12 mouse cellular contexts compared by ENCODE assay signal in the genomic region with DNA sequence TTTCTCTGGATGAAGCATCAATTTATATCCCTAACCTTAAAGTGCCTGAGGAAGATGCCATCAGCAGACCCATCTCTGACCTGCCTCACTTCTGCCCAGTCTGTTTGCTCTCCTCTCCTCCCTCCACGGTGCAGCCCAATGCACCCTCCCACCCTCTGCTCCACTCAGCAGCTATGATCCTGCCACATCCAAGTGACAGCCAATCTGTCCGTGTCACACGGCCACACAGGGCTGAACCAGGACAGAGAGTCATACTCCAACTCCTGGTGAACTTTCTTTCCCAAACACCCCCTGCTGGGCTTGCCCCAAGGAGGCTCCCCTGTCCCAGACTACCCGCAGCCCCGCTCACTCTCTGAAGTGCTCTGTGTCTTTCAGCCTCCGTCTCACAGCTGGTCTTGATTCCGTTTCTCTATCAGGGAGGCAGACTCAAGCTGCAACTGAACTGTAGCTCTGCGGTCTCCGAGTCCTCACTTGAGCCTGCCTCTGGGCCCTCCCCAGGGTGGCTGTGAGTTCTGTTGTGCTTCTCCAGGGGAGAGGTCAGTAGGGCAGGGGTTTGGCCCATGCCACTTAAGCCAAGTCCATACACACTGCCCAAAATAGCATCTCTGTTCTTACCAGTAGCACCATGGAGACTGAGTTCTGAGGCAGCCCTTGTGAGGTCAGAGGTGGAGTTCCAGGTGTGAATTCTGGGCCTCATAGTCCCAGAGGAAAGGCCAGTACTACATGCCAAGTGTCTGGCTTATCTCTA. TPM values are rescaled to one million over a fixed set of nuclear protein-coding genes. Genes with fewer than 3 reads are reported as not detected.
DNase-seq lines count a peak whose midpoint lies in the region; ATAC-seq and TF ChIP-seq lines count a peak whose summit lies in the region.
"Had no signal": no experiment of that assay in that cellular context is flagged by ENCODE, and none has a peak within 500 bp of the region (broad histone marks: within the 10 kb centered on the region; RNA-seq: fewer than 3 reads in every experiment).

Aqp7 (minus strand) TSS at position 616 of the 748 bp plus-strand sequence.

- H3K4me3 ChIP-seq in liver, embryonic 11.5 days (ENCODE audit: low read depth, low read length): no peak within 1 kb of the TSS
- no peak within 1 kb of the TSS for H3K4me3 ChIP-seq in liver, embryonic 12.5 days
- no peak within 1 kb of the TSS for H3K4me3 ChIP-seq in embryonic facial prominence, embryonic 11.5 days (ENCODE audit: low read depth, low read length)
- H3K4me3 ChIP-seq in heart, embryonic 11.5 days (ENCODE audit: low read depth, low read length): no peak within 1 kb of the TSS
- H3K4me3 ChIP-seq in limb, embryonic 14.5 days (replicated peaks; ENCODE audit: low read length): no peak within 1 kb of the TSS
- H3K4me3 ChIP-seq: intestine, embryonic 15.5 days had no signal

- TF ChIP-seq POLR2A in limb, embryonic 14.5 days (IDR thresholded peaks at IDR 0.05; ENCODE audit: borderline replicate concordance, extremely low read depth, insufficient read depth, insufficient read length): no peak

- H3K4me1 ChIP-seq in liver, embryonic 11.5 days (replicated peaks; ENCODE audit: control insufficient read depth, insufficient read depth, low read length): no peaks in the 10 kb centered on the region; the same call in 1 of the 2 replicates
- peaks cover 26% of the 10 kb centered on the region for H3K4me1 ChIP-seq in liver, embryonic 12.5 days
- no peaks in the 10 kb centered on the region; the same call in 1 of the 2 replicates for H3K4me1 ChIP-seq in embryonic facial prominence, embryonic 11.5 days (ENCODE audit: control insufficient read depth, insufficient read depth, low read length)
- peaks cover 4% of the 10 kb centered on the region for H3K4me1 ChIP-seq in heart, embryonic 11.5 days (ENCODE audit: control insufficient read depth, insufficient read depth, low read length)
- no peaks in the 10 kb centered on the region for H3K4me1 ChIP-seq in limb, embryonic 14.5 days (ENCODE audit: control insufficient read depth, insufficient read depth, low read length)

- DNase-seq in liver, embryonic 11.5 days (ENCODE audit: low spot score): no peak
- DNase-seq in embryonic facial prominence, embryonic 11.5 days (ENCODE audit: low spot score): peak; percentile 64
- no peak for DNase-seq in limb, embryonic 14.5 days (ENCODE audit: low spot score)
- DNase-seq in lung, postnatal 25 days (ENCODE audit: low spot score): no peak
- no peak for DNase-seq in urinary bladder, adult 18-20 months (ENCODE audit: low spot score in 2 of 2)
- no peak for DNase-seq in kidney, postnatal 4 days
- DNase-seq: cerebellum, postnatal 10 days; thymus, postnatal 14 days had no signal

- ATAC-seq in liver, embryonic 11.5 days (replicated peaks; ENCODE audit: low FRiP score): no peak
- ATAC-seq in liver, embryonic 12.5 days: no peak
- ATAC-seq in embryonic facial prominence, embryonic 11.5 days (replicated peaks; ENCODE audit: insufficient number of reproducible peaks, low FRiP score, low TSS enrichment, low read depth): peak; percentile 45
- ATAC-seq in heart, embryonic 11.5 days (replicated peaks; ENCODE audit: insufficient number of reproducible peaks, low FRiP score, low TSS enrichment): no peak
- ATAC-seq in limb, embryonic 14.5 days (ENCODE audit: low FRiP score, low read depth): no peak
- ATAC-seq: CD4-positive, CD25-positive, alpha-beta regulatory T cell, adult 4 months; intestine, embryonic 15.5 days had no signal

- no peaks in the 10 kb centered on the region for H3K27me3 ChIP-seq in liver, embryonic 11.5 days (replicated peaks; ENCODE audit: control insufficient read depth, insufficient read depth, low read length)
- H3K27me3 ChIP-seq in liver, embryonic 12.5 days (replicated peaks): peaks cover 26% of the 10 kb centered on the region; the same call in 1 of the 2 replicates
- H3K27me3 ChIP-seq in embryonic facial prominence, embryonic 11.5 days (ENCODE audit: control insufficient read depth, insufficient read depth, low read length): no peaks in the 10 kb centered on the region
- H3K27me3 ChIP-seq in heart, embryonic 11.5 days (ENCODE audit: control insufficient read depth, insufficient read depth, low read length): no peaks in the 10 kb centered on the region
- H3K27me3 ChIP-seq in limb, embryonic 14.5 days (ENCODE audit: control insufficient read depth, insufficient read depth, low read length): no peaks in the 10 kb centered on the region
- H3K27me3 ChIP-seq: intestine, embryonic 15.5 days had no signal

- no peaks in the 10 kb centered on the region for H3K36me3 ChIP-seq in liver, embryonic 11.5 days (ENCODE audit: control insufficient read depth, insufficient read depth, low read length)
- H3K36me3 ChIP-seq in liver, embryonic 12.5 days: no peaks in the 10 kb centered on the region
- no peaks in the 10 kb centered on the region for H3K36me3 ChIP-seq in embryonic facial prominence, embryonic 11.5 days (replicated peaks; ENCODE audit: control insufficient read depth, insufficient read depth, low read depth, low read length)
- H3K36me3 ChIP-seq in heart, embryonic 11.5 days (ENCODE audit: control insufficient read depth, insufficient read depth, low read length): no peaks in the 10 kb centered on the region
- H3K36me3 ChIP-seq in limb, embryonic 14.5 days (ENCODE audit: control insufficient read depth, insufficient read depth, low read length): no peaks in the 10 kb centered on the region
- H3K36me3 ChIP-seq: intestine, embryonic 15.5 days had no signal

- WGBS in liver, embryonic 11.5 days: 44% methylated on average over 9 of the region's 9 CpGs
- 49% methylated on average over 9 of the region's 9 CpGs for WGBS in liver, embryonic 12.5 days (ENCODE audit: insufficient replicate concordance)
- 22% methylated on average over 9 of the region's 9 CpGs for WGBS in embryonic facial prominence, embryonic 11.5 days
- 18% methylated on average over 9 of the region's 9 CpGs for WGBS in heart, embryonic 11.5 days (ENCODE audit: insufficient replicate concordance)
- 18% methylated on average over 9 of the region's 9 CpGs for WGBS in limb, embryonic 14.5 days

- no peaks in the 10 kb centered on the region for H3K9me3 ChIP-seq in liver, embryonic 11.5 days (ENCODE audit: control insufficient read depth, low read length)
- H3K9me3 ChIP-seq in liver, embryonic 12.5 days (replicated peaks): no peaks in the 10 kb centered on the region
- H3K9me3 ChIP-seq in embryonic facial prominence, embryonic 11.5 days (replicated peaks; ENCODE audit: control insufficient read depth, low read length): no peaks in the 10 kb centered on the region
- no peaks in the 10 kb centered on the region for H3K9me3 ChIP-seq in heart, embryonic 11.5 days (replicated peaks; ENCODE audit: control insufficient read depth, low read length)
- no peaks in the 10 kb centered on the region for H3K9me3 ChIP-seq in limb, embryonic 14.5 days (ENCODE audit: control insufficient read depth, low read length)
- H3K9me3 ChIP-seq: intestine, embryonic 15.5 days had no signal

- H3K27ac ChIP-seq in liver, embryonic 11.5 days (ENCODE audit: low read depth, low read length): no peak within 1 kb of the TSS
- no peak within 1 kb of the TSS for H3K27ac ChIP-seq in liver, embryonic 12.5 days
- H3K27ac ChIP-seq in embryonic facial prominence, embryonic 11.5 days (replicated peaks; ENCODE audit: low read depth, low read length): no peak within 1 kb of the TSS
- no peak within 1 kb of the TSS for H3K27ac ChIP-seq in heart, embryonic 11.5 days (ENCODE audit: low read depth, low read length)
- no peak within 1 kb of the TSS for H3K27ac ChIP-seq in limb, embryonic 14.5 days (replicated peaks; ENCODE audit: low read depth, low read length)
- H3K27ac ChIP-seq: intestine, embryonic 15.5 days had no signal

- 0 out of 2 replicates have a peak within 1 kb of the TSS, but pooled peaks have one; percentile 25 for H3K9ac ChIP-seq in liver, embryonic 11.5 days (ENCODE audit: low read depth, low read length)
- H3K9ac ChIP-seq in liver, embryonic 12.5 days: no peak within 1 kb of the TSS
- H3K9ac ChIP-seq in embryonic facial prominence, embryonic 11.5 days (replicated peaks; ENCODE audit: low read length): no peak within 1 kb of the TSS
- 0 out of 2 replicates have a peak within 1 kb of the TSS, but pooled peaks have one; percentile 16 for H3K9ac ChIP-seq in heart, embryonic 11.5 days (ENCODE audit: low read depth, low read length)
- 0 out of 2 replicates have a peak within 1 kb of the TSS, but pooled peaks have one; percentile 12 for H3K9ac ChIP-seq in limb, embryonic 14.5 days (ENCODE audit: low read depth, low read length, severe bottlenecking)
- H3K9ac ChIP-seq: intestine, embryonic 15.5 days had no signal

- no peak within 1 kb of the TSS for H3K4me2 ChIP-seq in liver, embryonic 11.5 days
- H3K4me2 ChIP-seq in liver, embryonic 12.5 days: no peak within 1 kb of the TSS
- H3K4me2 ChIP-seq in embryonic facial prominence, embryonic 11.5 days (ENCODE audit: low read depth, low read length): no peak within 1 kb of the TSS
- H3K4me2 ChIP-seq in heart, embryonic 11.5 days: no peak within 1 kb of the TSS
- no peak within 1 kb of the TSS for H3K4me2 ChIP-seq in limb, embryonic 14.5 days (replicated peaks; ENCODE audit: low read depth, low read length, severe bottlenecking)
- H3K4me2 ChIP-seq: intestine, embryonic 15.5 days had no signal

RNA-seq across cellular contexts. Expression of gene Aqp7, which starts in this region (rescaled TPM):
- 0.86 and 1.2 TPM in 2 replicates for polyA plus RNA-seq in liver, embryonic 11.5 days (2014; fragmentation: Nextera tagmentation; extraction: Ambion mirVana)
- 1.3 and 1.8 TPM in 2 replicates for polyA plus RNA-seq in liver, embryonic 12.5 days (2016; fragmentation: Nextera tagmentation; extraction: Ambion mirVana)
- polyA plus RNA-seq in embryonic facial prominence, embryonic 11.5 days (2014; fragmentation: Nextera tagmentation; extraction: Ambion mirVana): not detected in 2 replicates
- 0.14 and 0.20 TPM in 2 replicates for polyA plus RNA-seq in heart, embryonic 11.5 days (2014; fragmentation: Nextera tagmentation; extraction: Ambion mirVana)
- 0.09 and 0.13 TPM in 2 replicates for polyA plus RNA-seq in limb, embryonic 14.5 days (2012; rRNA removed)
- polyA plus RNA-seq in limb, embryonic 14.5 days (2014; fragmentation: Nextera tagmentation; extraction: Ambion mirVana): 0.18 TPM in 1 of 2 replicates, not detected in the other
- polyA plus RNA-seq: CD4-positive, CD25-positive, alpha-beta regulatory T cell, adult 4 months had no signal

Comparison
In these comparisons a context has a peak if more than half of its experiments do, and no peak if none do; other contexts are left out.
1. H3K9ac ChIP-seq: peak in liver, embryonic 11.5 days (single experiment), heart, embryonic 11.5 days (single experiment) and limb, embryonic 14.5 days (single experiment); none in liver, embryonic 12.5 days (single experiment) and embryonic facial prominence, embryonic 11.5 days (single experiment).
2. Peak in DNase-seq and ATAC-seq in embryonic facial prominence, embryonic 11.5 days; RNA of the gene not detected or under 1 TPM.